Mouse (Mus musculus) intestine, embryonic 14.5 days (tissue): ENCODE data around the gene Proser1. TPM values are rescaled to one million over a fixed set of nuclear protein-coding genes. Genes with fewer than 3 reads are reported as not detected.

Source experiments
- ATAC-seq: fragments of 200-750 bp; cut with Nextera tagmentation; replicated peaks from 2 replicates; pipeline ENCODE4 v1.8.0; 2017; ENCODE audit warnings: low read depth, moderate number of reproducible peaks, moderate TSS enrichment, moderate library complexity; ENCODE audit not compliant: low FRiP score, low TSS enrichment
- DNase-seq: peaks from one replicate; pipeline ENCODE4 v3.0.0-alpha.2; 2018; ENCODE audit warnings: low spot score
- H3K27ac ChIP-seq: fragments of 300-500 bp; sonication (generic); 2 replicates; pipeline ENCODE4 v1.5.1; 2014; ENCODE audit warnings: low read depth, mild to moderate bottlenecking, control low read depth
- H3K27me3 ChIP-seq: fragments of 300-500 bp; sonication (generic); replicated peaks from 2 replicates; pipeline ENCODE4 v1.6.1; 2014; ENCODE audit warnings: low read length, control low read depth; ENCODE audit not compliant: control insufficient read depth, insufficient read depth
- H3K36me3 ChIP-seq: fragments of 300-500 bp; sonication (generic); 2 replicates; pipeline ENCODE4 v1.6.1; 2014; ENCODE audit warnings: low read length, control low read depth; ENCODE audit not compliant: control insufficient read depth, insufficient read depth
- H3K4me1 ChIP-seq: fragments of 300-500 bp; sonication (generic); replicated peaks from 2 replicates; pipeline ENCODE4 v1.6.1; 2014; ENCODE audit warnings: low read length, control low read depth, mixed read lengths; ENCODE audit not compliant: control insufficient read depth, insufficient read depth
- H3K4me2 ChIP-seq: fragments of 300-500 bp; sonication (generic); 2 replicates; pipeline ENCODE4 v1.6.1; 2014; ENCODE audit warnings: low read length
- H3K4me3 ChIP-seq: fragments of 300-500 bp; sonication (generic); 2 replicates; pipeline ENCODE4 v1.5.1; 2014; ENCODE audit warnings: low read depth, low read length, control low read depth, mixed read lengths
- H3K9ac ChIP-seq: fragments of 300-500 bp; sonication (generic); 2 replicates; pipeline ENCODE4 v1.6.1; 2014; ENCODE audit warnings: mild to moderate bottlenecking, low read length
- H3K9me3 ChIP-seq: fragments of 300-500 bp; sonication (generic); 2 replicates; pipeline ENCODE4 v1.6.1; 2016; ENCODE audit warnings: low read length, control low read depth; ENCODE audit not compliant: control insufficient read depth
- WGBS: fragments of 180-500 bp; shearing (Covaris S2); extraction: QIAGEN DNeasy Blood & Tissue Kit; methylation state at CpG from one replicate; pipeline ENCODE4 v1.1.7; 2014; 5-methylcytosine and 5-hydroxymethylcytosine counted together
- polyA plus RNA-seq: library from polyadenylated mRNA; unstranded; fragments of >200 nt; fragmentation: Nextera tagmentation; extraction: Ambion mirVana; gene quantifications from 2 replicates; pipeline ENCODE4 v1.2.1, GENCODE M21; 2014

Gene Proser1
- polyA plus RNA-seq, 1 experiment from 2014 or later: 18.6 TPM

- Histone ChIP-seq H3K4me3 (no peak overlapping the region), H3K27me3 (no peaks in the 10 kb centered on the region), H3K9me3 (no peaks in the 10 kb centered on the region), H3K27ac (no peak overlapping the region), H3K4me1 (no peaks in the 10 kb centered on the region), H3K9ac (no peak overlapping the region), H3K36me3 (peaks cover 9% of the 10 kb centered on the region), H3K4me2 (no peak overlapping the region)
- DNase-seq: no peak
- WGBS: 83% methylated on average over 5 of the region's 5 CpGs
- no peak for ATAC-seq
These were observed 17.9 kb upstream of the Proser1 start for GRCm38 (mm10) chr3:53445540-53445939.

GRCm38 (mm10) chr3:53446801-53447200 lies 16.7 kb upstream of the Proser1 start:
- Histone ChIP-seq H3K4me3 (no peak overlapping the region), H3K9me3 (no peaks in the 10 kb centered on the region), H3K27me3 (no peaks in the 10 kb centered on the region), H3K9ac (no peak overlapping the region), H3K4me1 (no peaks in the 10 kb centered on the region), H3K36me3 (peaks cover 22% of the 10 kb centered on the region), H3K4me2 (no peak overlapping the region), H3K27ac (no peak overlapping the region)
- DNase-seq: no peak
- ATAC-seq: no peak
- 81% methylated on average over 3 of the region's 3 CpGs for WGBS

GRCm38 (mm10) chr3:53448208-53448607 lies 15.3 kb upstream of the Proser1 start:
- H3K27ac ChIP-seq: no peak overlapping the region
- H3K27me3 ChIP-seq: no peaks in the 10 kb centered on the region
- peak; percentile 83 for ATAC-seq
- no peak overlapping the region for H3K9ac ChIP-seq
- H3K4me3 ChIP-seq: no peak overlapping the region
- DNase-seq: no peak
- H3K9me3 ChIP-seq: no peaks in the 10 kb centered on the region
- no peak overlapping the region for H3K4me2 ChIP-seq
- WGBS: 26% methylated on average over 2 of the region's 2 CpGs
- no peaks in the 10 kb centered on the region for H3K4me1 ChIP-seq
- H3K36me3 ChIP-seq: peaks cover 36% of the 10 kb centered on the region

GRCm38 (mm10) chr3:53450666-53451065 lies 12.8 kb upstream of the Proser1 start:
- Histone ChIP-seq H3K27me3 (no peaks in the 10 kb centered on the region), H3K4me2 (no peak overlapping the region), H3K9ac (no peak overlapping the region), H3K4me3 (no peak overlapping the region), H3K27ac (no peak overlapping the region), H3K4me1 (no peaks in the 10 kb centered on the region), H3K36me3 (peaks cover 61% of the 10 kb centered on the region), H3K9me3 (no peaks in the 10 kb centered on the region)
- ATAC-seq (no peak), DNase-seq (no peak)
- WGBS: 94% methylated on average over 11 of the region's 11 CpGs

- no peaks in the 10 kb centered on the region for H3K4me1 ChIP-seq
- WGBS: 93% methylated on average over 10 of the region's 10 CpGs
- peaks cover 77% of the 10 kb centered on the region for H3K36me3 ChIP-seq
- no peak for DNase-seq
- no peaks in the 10 kb centered on the region for H3K9me3 ChIP-seq
- ATAC-seq: no peak
- H3K9ac ChIP-seq: no peak overlapping the region
- no peaks in the 10 kb centered on the region for H3K27me3 ChIP-seq
- H3K4me2 ChIP-seq: no peak overlapping the region
- no peak overlapping the region for H3K4me3 ChIP-seq
- no peak overlapping the region for H3K27ac ChIP-seq
These were observed 11.1 kb upstream of the Proser1 start for GRCm38 (mm10) chr3:53452351-53452750.

GRCm38 (mm10) chr3:53453346-53453745 lies 10.1 kb upstream of the Proser1 start:
- H3K27me3 ChIP-seq: no peaks in the 10 kb centered on the region
- no peak overlapping the region for H3K9ac ChIP-seq
- no peaks in the 10 kb centered on the region for H3K9me3 ChIP-seq
- no peaks in the 10 kb centered on the region for H3K4me1 ChIP-seq
- DNase-seq (no peak), ATAC-seq (no peak)
- H3K4me2 ChIP-seq: no peak overlapping the region
- peaks cover 87% of the 10 kb centered on the region for H3K36me3 ChIP-seq
- H3K4me3 ChIP-seq: no peak overlapping the region
- H3K27ac ChIP-seq: no peak overlapping the region
- 94% methylated on average over 7 of the region's 7 CpGs for WGBS

- 81% methylated on average over 6 of the region's 6 CpGs for WGBS
- H3K27me3 ChIP-seq: no peaks in the 10 kb centered on the region
- no peak overlapping the region for H3K4me2 ChIP-seq
- ATAC-seq (peak; percentile 78), DNase-seq (no peak)
- H3K4me3 ChIP-seq: no peak overlapping the region
- no peaks in the 10 kb centered on the region for H3K4me1 ChIP-seq
- no peak overlapping the region for H3K9ac ChIP-seq
- H3K36me3 ChIP-seq: peaks cover 93% of the 10 kb centered on the region
- no peaks in the 10 kb centered on the region for H3K9me3 ChIP-seq
- no peak overlapping the region for H3K27ac ChIP-seq
These were observed 9.5 kb upstream of the Proser1 start for GRCm38 (mm10) chr3:53454005-53454404.

GRCm38 (mm10) chr3:53454561-53454960 lies 8.9 kb upstream of the Proser1 start:
- H3K36me3 ChIP-seq: peaks cover 94% of the 10 kb centered on the region
- no peaks in the 10 kb centered on the region for H3K9me3 ChIP-seq
- H3K4me1 ChIP-seq: no peaks in the 10 kb centered on the region
- H3K4me2 ChIP-seq: no peak overlapping the region
- DNase-seq (no peak), ATAC-seq (no peak)
- H3K4me3 ChIP-seq: no peak overlapping the region
- H3K27ac ChIP-seq: no peak overlapping the region
- no peaks in the 10 kb centered on the region for H3K27me3 ChIP-seq
- WGBS: 92% methylated on average over 6 of the region's 6 CpGs
- no peak overlapping the region for H3K9ac ChIP-seq

- no peak for DNase-seq
- Histone ChIP-seq H3K36me3 (peaks cover 97% of the 10 kb centered on the region), H3K4me2 (no peak overlapping the region), H3K27me3 (no peaks in the 10 kb centered on the region), H3K9me3 (no peaks in the 10 kb centered on the region), H3K4me3 (no peak overlapping the region), H3K27ac (no peak overlapping the region), H3K4me1 (no peaks in the 10 kb centered on the region), H3K9ac (no peak overlapping the region)
- 77% methylated on average over 7 of the region's 7 CpGs for WGBS
- no peak for ATAC-seq
These were observed 8.5 kb upstream of the Proser1 start for GRCm38 (mm10) chr3:53454984-53455383.
